Mouse (Mus musculus) E14TG2a.4 (cell line): ENCODE measurements at regions not wholly inside any gene's neighbourhood (a gene's known extent, or its start where the extent isn't known, plus 50 kb on each side); places are given as distances from the start of the nearest gene placed in this dataset.

ENCODE experiments used
- H3K27me3 ChIP-seq: 2 replicates; pipeline ENCODE4 v1.6.1; 2014; ENCODE audit warnings: low read length, control low read depth; ENCODE audit not compliant: insufficient read depth
- H3K36me3 ChIP-seq: 2 replicates; pipeline ENCODE4 v1.6.1; 2014; ENCODE audit warnings: low read length, control low read depth; ENCODE audit not compliant: insufficient read depth
- H3K4me1 ChIP-seq: replicated peaks from 2 replicates; pipeline ENCODE4 v1.6.1; 2014; ENCODE audit warnings: low read depth, low read length, control low read depth
- H3K4me3 ChIP-seq: replicated peaks from 2 replicates; pipeline ENCODE4 v1.5.1; 2014; ENCODE audit warnings: mild to moderate bottlenecking, low read length
- H3K9me3 ChIP-seq: 2 replicates; pipeline ENCODE4 v1.6.1; 2014; ENCODE audit warnings: low read length, control low read depth
- CTCF ChIP-seq: conservative IDR thresholded peaks from 2 replicates; pipeline ENCODE4 v1.5.1; 2014; ENCODE audit warnings: low read length
- NANOG ChIP-seq: IDR thresholded peaks from 2 replicates; pipeline ENCODE4 v1.6.1; 2014; ENCODE audit warnings: borderline replicate concordance, low read length, mixed read lengths
- POU5F1 ChIP-seq: IDR thresholded peaks from 2 replicates; pipeline ENCODE4 v1.6.1; 2014; ENCODE audit warnings: low read length, borderline replicate concordance

GRCm38 (mm10) chr11:112355311-112355710 lies 426.7 kb upstream of the Sox9 start:
- Histone ChIP-seq H3K27me3 (no peaks in the 10 kb centered on the region), H3K4me3 (no peak overlapping the region), H3K36me3 (no peaks in the 10 kb centered on the region), H3K9me3 (no peaks in the 10 kb centered on the region), H3K4me1 (no peaks in the 10 kb centered on the region)
- TF ChIP-seq POU5F1 (no peak), CTCF (no peak), NANOG (no peak)

- no peaks in the 10 kb centered on the region for H3K27me3 ChIP-seq
- no peaks in the 10 kb centered on the region for H3K4me1 ChIP-seq
- no peaks in the 10 kb centered on the region for H3K36me3 ChIP-seq
- no peaks in the 10 kb centered on the region for H3K9me3 ChIP-seq
- TF ChIP-seq CTCF (no peak), POU5F1 (no peak), NANOG (no peak)
- H3K4me3 ChIP-seq, result no peak overlapping the region
Observed at GRCm38 (mm10) chr11:112366715-112367114, 415.3 kb upstream of the Sox9 start.

GRCm38 (mm10) chr11:112370941-112371340 lies 411.1 kb upstream of the Sox9 start:
- Histone ChIP-seq H3K4me1 (no peaks in the 10 kb centered on the region), H3K9me3 (peaks cover 20% of the 10 kb centered on the region)
- no peak for TF ChIP-seq NANOG
- no peak for TF ChIP-seq CTCF
- no peak for TF ChIP-seq POU5F1

GRCm38 (mm10) chr11:112400069-112400468 lies 382.0 kb upstream of the Sox9 start:
- H3K27me3 ChIP-seq, result no peaks in the 10 kb centered on the region
- TF ChIP-seq POU5F1 (no peak), CTCF (no peak), NANOG (no peak)
- no peak overlapping the region for H3K4me3 ChIP-seq
- no peaks in the 10 kb centered on the region for H3K36me3 ChIP-seq
- no peaks in the 10 kb centered on the region for H3K9me3 ChIP-seq
- H3K4me1 ChIP-seq, result no peaks in the 10 kb centered on the region

More at GRCm38 (mm10) chr11:112370941-112371340, 411.1 kb upstream of the Sox9 start:
- Histone ChIP-seq H3K27me3 (no peaks in the 10 kb centered on the region), H3K4me3 (no peak overlapping the region), H3K36me3 (no peaks in the 10 kb centered on the region)

- Histone ChIP-seq H3K36me3 (no peaks in the 10 kb centered on the region), H3K9me3 (no peaks in the 10 kb centered on the region), H3K4me3 (no peak overlapping the region), H3K4me1 (no peaks in the 10 kb centered on the region), H3K27me3 (no peaks in the 10 kb centered on the region)
- no peak for TF ChIP-seq POU5F1
- TF ChIP-seq NANOG, result no peak
- no peak for TF ChIP-seq CTCF
Observed at GRCm38 (mm10) chr11:112407681-112408080, 374.3 kb upstream of the Sox9 start.

GRCm38 (mm10) chr11:112412434-112412833 lies 369.6 kb upstream of the Sox9 start:
- TF ChIP-seq NANOG, result peak; percentile 20; the same call in 1 of the 2 replicates
- TF ChIP-seq POU5F1, result no peak
- no peaks in the 10 kb centered on the region for H3K4me1 ChIP-seq
- H3K9me3 ChIP-seq, result no peaks in the 10 kb centered on the region
- no peak overlapping the region for H3K4me3 ChIP-seq
- H3K36me3 ChIP-seq, result no peaks in the 10 kb centered on the region
- H3K27me3 ChIP-seq, result no peaks in the 10 kb centered on the region

- Histone ChIP-seq H3K27me3 (no peaks in the 10 kb centered on the region), H3K4me1 (no peaks in the 10 kb centered on the region), H3K4me3 (no peak overlapping the region), H3K9me3 (no peaks in the 10 kb centered on the region), H3K36me3 (no peaks in the 10 kb centered on the region)
- TF ChIP-seq NANOG (no peak), CTCF (no peak), POU5F1 (no peak)
Observed at GRCm38 (mm10) chr11:112442639-112443038, 339.4 kb upstream of the Sox9 start.

GRCm38 (mm10) chr11:112443890-112444289 lies 338.1 kb upstream of the Sox9 start:
- Histone ChIP-seq H3K36me3 (no peaks in the 10 kb centered on the region), H3K4me1 (no peaks in the 10 kb centered on the region), H3K4me3 (no peak overlapping the region), H3K9me3 (no peaks in the 10 kb centered on the region), H3K27me3 (no peaks in the 10 kb centered on the region)
- no peak for TF ChIP-seq POU5F1
- TF ChIP-seq CTCF, result no peak
- TF ChIP-seq NANOG, result no peak

GRCm38 (mm10) chr11:112449632-112450031 lies 332.4 kb upstream of the Sox9 start:
- Histone ChIP-seq H3K4me3 (no peak overlapping the region), H3K9me3 (no peaks in the 10 kb centered on the region)
- TF ChIP-seq POU5F1 (no peak), CTCF (no peak), NANOG (no peak)

More at GRCm38 (mm10) chr11:112449632-112450031, 332.4 kb upstream of the Sox9 start:
- H3K36me3 ChIP-seq, result no peaks in the 10 kb centered on the region
- no peaks in the 10 kb centered on the region for H3K27me3 ChIP-seq
- H3K4me1 ChIP-seq, result no peaks in the 10 kb centered on the region
